Mouse (Mus musculus) limb, embryonic 13.5 days (tissue): ENCODE data around the gene Ccdc33. TPM values are rescaled to one million over a fixed set of nuclear protein-coding genes. Genes with fewer than 3 reads are reported as not detected.
A peak's percentile ranks its signal among the peaks of the same experiment; 100 is the strongest.

Source experiments
- ATAC-seq: fragments of 200-750 bp; cut with Nextera tagmentation; 2 replicates; pipeline ENCODE4 v1.8.0; 2017; ENCODE audit warnings: low read depth, moderate number of reproducible peaks, moderate TSS enrichment; ENCODE audit not compliant: low FRiP score
- H3K27ac ChIP-seq: fragments of 300-500 bp; sonication (generic); 2 replicates; pipeline ENCODE4 v1.5.1; 2015; ENCODE audit warnings: inconsistent platforms, mild to moderate bottlenecking, moderate library complexity
- H3K27me3 ChIP-seq: fragments of 300-500 bp; sonication (generic); 2 replicates; pipeline ENCODE4 v1.6.1; 2015; ENCODE audit warnings: mild to moderate bottlenecking, inconsistent platforms
- H3K36me3 ChIP-seq: fragments of 300-500 bp; sonication (generic); 2 replicates; pipeline ENCODE4 v1.6.1; 2015; ENCODE audit warnings: inconsistent platforms, mild to moderate bottlenecking, moderate library complexity
- H3K4me1 ChIP-seq: fragments of 300-500 bp; sonication (generic); 2 replicates; pipeline ENCODE4 v1.6.1; 2015; ENCODE audit warnings: inconsistent platforms
- H3K4me2 ChIP-seq: fragments of 300-500 bp; sonication (generic); replicated peaks from 2 replicates; pipeline ENCODE4 v1.6.1; 2015; ENCODE audit warnings: inconsistent platforms, mild to moderate bottlenecking, moderate library complexity
- H3K4me3 ChIP-seq: fragments of 300-500 bp; sonication (generic); 2 replicates; pipeline ENCODE4 v1.5.1; 2015; ENCODE audit warnings: moderate library complexity, mild to moderate bottlenecking, inconsistent platforms
- H3K9ac ChIP-seq: fragments of 300-500 bp; sonication (generic); 2 replicates; pipeline ENCODE4 v1.6.1; 2015; ENCODE audit warnings: mild to moderate bottlenecking, inconsistent platforms
- H3K9me3 ChIP-seq: fragments of 300-500 bp; sonication (generic); 2 replicates; pipeline ENCODE4 v1.6.1; 2016; ENCODE audit warnings: inconsistent platforms
- WGBS: fragments of 180-500 bp; shearing (Covaris S2); methylation state at CpG from one replicate; pipeline ENCODE4 v1.1.7; 2015; 5-methylcytosine and 5-hydroxymethylcytosine counted together
- polyA plus RNA-seq: library from polyadenylated mRNA; unstranded; fragments of >200 nt; fragmentation: Nextera tagmentation; extraction: Ambion mirVana; gene quantifications from 2 replicates; pipeline ENCODE4 v1.2.1, GENCODE M21; 2015

The Ccdc33 gene
- polyA plus RNA-seq, 1 experiment from 2014 or later: 0.20 TPM

- Histone ChIP-seq H3K27ac (no peak overlapping the region), H3K9ac (no peak overlapping the region), H3K9me3 (no peaks in the 10 kb centered on the region), H3K4me1 (peaks cover 6% of the 10 kb centered on the region), H3K27me3 (no peaks in the 10 kb centered on the region), H3K36me3 (no peaks in the 10 kb centered on the region), H3K4me3 (no peak overlapping the region), H3K4me2 (no peak overlapping the region)
- 52% methylated on average over 8 of the region's 8 CpGs for WGBS
- ATAC-seq: no peak
Measured at GRCm38 (mm10) chr9:58014393-58015160, 104.0 kb downstream of the Ccdc33 start.

- H3K27ac ChIP-seq: no peak overlapping the region
- ATAC-seq: no peak
- no peak overlapping the region for H3K4me2 ChIP-seq
- no peaks in the 10 kb centered on the region for H3K27me3 ChIP-seq
- no peaks in the 10 kb centered on the region for H3K36me3 ChIP-seq
- H3K4me1 ChIP-seq: peaks cover 6% of the 10 kb centered on the region
- no peaks in the 10 kb centered on the region for H3K9me3 ChIP-seq
- 28% methylated on average over 2 of the region's 2 CpGs for WGBS
- no peak overlapping the region for H3K4me3 ChIP-seq
- no peak overlapping the region for H3K9ac ChIP-seq
Measured at GRCm38 (mm10) chr9:58012935-58013334, 105.7 kb downstream of the Ccdc33 start.

- WGBS: 78% methylated on average over 2 of the region's 2 CpGs
Measured at GRCm38 (mm10) chr9:58012486-58012885, 106.1 kb downstream of the Ccdc33 start.

GRCm38 (mm10) chr9:58011552-58011951 is 107.1 kb downstream of the Ccdc33 start:
- Histone ChIP-seq H3K36me3 (no peaks in the 10 kb centered on the region), H3K4me2 (peak overlapping the region; percentile 25; the same call in 1 of the 2 replicates), H3K9me3 (no peaks in the 10 kb centered on the region), H3K9ac (no peak overlapping the region), H3K4me3 (no peak overlapping the region), H3K27ac (no peak overlapping the region; the same call in 1 of the 2 replicates), H3K27me3 (no peaks in the 10 kb centered on the region), H3K4me1 (peaks cover 6% of the 10 kb centered on the region)
- 67% methylated on average over 8 of the region's 8 CpGs for WGBS
- no peak for ATAC-seq

More at GRCm38 (mm10) chr9:58012486-58012885, 106.1 kb downstream of the Ccdc33 start:
- H3K27ac ChIP-seq: no peak overlapping the region
- no peak overlapping the region for H3K4me2 ChIP-seq
- H3K4me3 ChIP-seq: no peak overlapping the region
- peaks cover 6% of the 10 kb centered on the region for H3K4me1 ChIP-seq
- no peaks in the 10 kb centered on the region for H3K27me3 ChIP-seq
- ATAC-seq: no peak
- no peaks in the 10 kb centered on the region for H3K36me3 ChIP-seq
- no peak overlapping the region for H3K9ac ChIP-seq
- H3K9me3 ChIP-seq: no peaks in the 10 kb centered on the region

GRCm38 (mm10) chr9:58011027-58011426 is 107.6 kb downstream of the Ccdc33 start:
- H3K27me3 ChIP-seq: no peaks in the 10 kb centered on the region
- H3K36me3 ChIP-seq: no peaks in the 10 kb centered on the region
- peak overlapping the region; percentile 25 for H3K4me2 ChIP-seq
- H3K4me3 ChIP-seq: no peak overlapping the region
- H3K27ac ChIP-seq: no peak overlapping the region; the same call in 1 of the 2 replicates
- H3K9ac ChIP-seq: no peak overlapping the region
- no peak for ATAC-seq
- H3K4me1 ChIP-seq: peaks cover 6% of the 10 kb centered on the region
- WGBS: 26% methylated on average over 7 of the region's 7 CpGs
- H3K9me3 ChIP-seq: no peaks in the 10 kb centered on the region

GRCm38 (mm10) chr9:58009588-58009987 is 109.0 kb downstream of the Ccdc33 start:
- Histone ChIP-seq H3K27ac (no peak overlapping the region), H3K4me3 (no peak overlapping the region), H3K9me3 (no peaks in the 10 kb centered on the region), H3K9ac (no peak overlapping the region), H3K4me1 (peaks cover 6% of the 10 kb centered on the region), H3K4me2 (no peak overlapping the region), H3K36me3 (no peaks in the 10 kb centered on the region), H3K27me3 (no peaks in the 10 kb centered on the region)
- 64% methylated on average over 3 of the region's 3 CpGs for WGBS
- no peak for ATAC-seq

GRCm38 (mm10) chr9:58009015-58009362 is 109.6 kb downstream of the Ccdc33 start:
- no peaks in the 10 kb centered on the region for H3K9me3 ChIP-seq
- WGBS: 10% methylated on average over 6 of the region's 6 CpGs
- no peaks in the 10 kb centered on the region for H3K27me3 ChIP-seq
- peaks cover 6% of the 10 kb centered on the region for H3K4me1 ChIP-seq
- no peak overlapping the region for H3K9ac ChIP-seq
- no peak overlapping the region for H3K27ac ChIP-seq
- no peak overlapping the region for H3K4me2 ChIP-seq
- ATAC-seq: peak; percentile 62
- no peak overlapping the region for H3K4me3 ChIP-seq
- no peaks in the 10 kb centered on the region for H3K36me3 ChIP-seq

GRCm38 (mm10) chr9:58008336-58009014 is 110.1 kb downstream of the Ccdc33 start:
- no peak overlapping the region for H3K27ac ChIP-seq
- H3K4me3 ChIP-seq: no peak overlapping the region
- H3K36me3 ChIP-seq: no peaks in the 10 kb centered on the region
- 67% methylated on average over 12 of the region's 12 CpGs for WGBS
- H3K9me3 ChIP-seq: no peaks in the 10 kb centered on the region
- no peak overlapping the region for H3K4me2 ChIP-seq
- H3K4me1 ChIP-seq: peaks cover 10% of the 10 kb centered on the region
- no peaks in the 10 kb centered on the region for H3K27me3 ChIP-seq
- H3K9ac ChIP-seq: no peak overlapping the region
- no peak; the same call in 1 of the 2 replicates for ATAC-seq

GRCm38 (mm10) chr9:58005753-58006461 is 112.7 kb downstream of the Ccdc33 start, which contains the start of gene Cyp11a1:
TSS of gene Cyp11a1 (plus strand) at chr9:58006411.
- no peaks in the 10 kb centered on the region for H3K9me3 ChIP-seq
- no peak within 1 kb of the TSS for H3K27ac ChIP-seq
- WGBS: 84% methylated on average over 16 of the region's 16 CpGs
- H3K4me3 ChIP-seq: no peak within 1 kb of the TSS
- H3K27me3 ChIP-seq: peaks cover 11% of the 10 kb centered on the region
- H3K9ac ChIP-seq: no peak within 1 kb of the TSS
- H3K4me2 ChIP-seq: no peak within 1 kb of the TSS
- H3K4me1 ChIP-seq: peaks cover 11% of the 10 kb centered on the region
- no peaks in the 10 kb centered on the region for H3K36me3 ChIP-seq
- ATAC-seq: no peak

GRCm38 (mm10) chr9:58003272-58003671 is 115.4 kb downstream of the Ccdc33 start:
- H3K4me2 ChIP-seq: no peak overlapping the region
- peaks cover 19% of the 10 kb centered on the region for H3K4me1 ChIP-seq
- no peaks in the 10 kb centered on the region for H3K9me3 ChIP-seq
- H3K9ac ChIP-seq: no peak overlapping the region
- H3K27me3 ChIP-seq: peaks cover 26% of the 10 kb centered on the region
- no peaks in the 10 kb centered on the region for H3K36me3 ChIP-seq
- ATAC-seq: no peak
- WGBS: 23% methylated on average over 2 of the region's 2 CpGs
- H3K4me3 ChIP-seq: no peak overlapping the region
- no peak overlapping the region for H3K27ac ChIP-seq

- 34% methylated on average over 2 of the region's 2 CpGs for WGBS
- H3K27me3 ChIP-seq: peaks cover 50% of the 10 kb centered on the region
Measured at GRCm38 (mm10) chr9:57999676-58000075, 118.9 kb downstream of the Ccdc33 start.

GRCm38 (mm10) chr9:57998685-57999084 is 119.9 kb downstream of the Ccdc33 start:
- no peak overlapping the region for H3K9ac ChIP-seq
- H3K9me3 ChIP-seq: no peaks in the 10 kb centered on the region
- ATAC-seq: no peak; the same call in 1 of the 2 replicates
- no peak overlapping the region for H3K4me2 ChIP-seq
- WGBS: 54% methylated on average over 2 of the region's 2 CpGs
- no peaks in the 10 kb centered on the region for H3K36me3 ChIP-seq
- H3K27me3 ChIP-seq: peaks cover 50% of the 10 kb centered on the region
- H3K4me1 ChIP-seq: peaks cover 29% of the 10 kb centered on the region
- no peak overlapping the region for H3K4me3 ChIP-seq
- H3K27ac ChIP-seq: no peak overlapping the region

More at GRCm38 (mm10) chr9:57999676-58000075, 118.9 kb downstream of the Ccdc33 start:
- Histone ChIP-seq H3K27ac (no peak overlapping the region), H3K4me1 (peaks cover 26% of the 10 kb centered on the region), H3K4me2 (no peak overlapping the region), H3K9me3 (no peaks in the 10 kb centered on the region), H3K9ac (no peak overlapping the region), H3K4me3 (no peak overlapping the region), H3K36me3 (no peaks in the 10 kb centered on the region)
- ATAC-seq: no peak
